Mouse (Mus musculus): Measurements from ENCODE around the gene Naa35.
A peak's percentile ranks its signal among the peaks of the same experiment; 100 is the strongest.

Naa35 gene

DNA sequence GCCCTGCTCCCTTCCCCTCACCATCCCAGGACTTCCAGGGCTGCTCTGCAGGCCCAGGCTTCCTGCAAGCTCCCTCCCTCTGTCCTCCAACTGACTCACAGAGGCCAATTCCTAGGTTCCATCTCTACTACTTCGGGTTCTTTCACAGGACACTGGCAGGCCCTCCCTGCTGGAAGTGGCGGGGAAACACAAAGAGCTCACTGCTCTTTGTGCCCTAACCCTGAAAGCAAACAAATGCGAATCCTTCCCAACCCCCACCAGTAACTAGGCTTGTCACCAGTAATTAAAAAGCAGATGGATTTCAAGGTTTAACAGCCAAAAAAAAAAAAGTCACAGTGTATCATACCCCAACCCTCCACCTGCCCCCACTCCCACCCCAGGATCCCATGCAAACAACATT, 89.2 kb downstream of the Naa35 start:
- peak; percentile 49 for DNase-seq

DNA sequence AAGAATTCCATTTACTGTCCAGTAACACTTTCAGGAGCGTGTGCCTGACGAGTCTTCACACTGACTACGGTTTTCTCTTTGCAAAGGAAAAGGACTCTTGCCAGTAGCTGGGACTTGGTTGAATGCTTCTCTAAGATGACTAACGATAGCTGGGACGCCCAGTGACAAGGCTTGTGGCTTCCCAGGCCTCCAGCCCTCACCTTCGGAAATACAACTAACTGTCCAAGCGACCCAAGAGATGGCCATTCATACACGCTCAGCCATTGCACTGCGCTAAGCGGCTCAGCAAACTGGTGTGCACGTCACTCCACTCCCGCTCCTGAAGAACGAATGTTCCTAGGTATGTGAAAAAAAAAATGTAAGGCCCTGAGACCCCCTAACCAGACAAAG, 89.7 kb downstream of the Naa35 start:
- peak; percentile 61 for DNase-seq

DNA sequence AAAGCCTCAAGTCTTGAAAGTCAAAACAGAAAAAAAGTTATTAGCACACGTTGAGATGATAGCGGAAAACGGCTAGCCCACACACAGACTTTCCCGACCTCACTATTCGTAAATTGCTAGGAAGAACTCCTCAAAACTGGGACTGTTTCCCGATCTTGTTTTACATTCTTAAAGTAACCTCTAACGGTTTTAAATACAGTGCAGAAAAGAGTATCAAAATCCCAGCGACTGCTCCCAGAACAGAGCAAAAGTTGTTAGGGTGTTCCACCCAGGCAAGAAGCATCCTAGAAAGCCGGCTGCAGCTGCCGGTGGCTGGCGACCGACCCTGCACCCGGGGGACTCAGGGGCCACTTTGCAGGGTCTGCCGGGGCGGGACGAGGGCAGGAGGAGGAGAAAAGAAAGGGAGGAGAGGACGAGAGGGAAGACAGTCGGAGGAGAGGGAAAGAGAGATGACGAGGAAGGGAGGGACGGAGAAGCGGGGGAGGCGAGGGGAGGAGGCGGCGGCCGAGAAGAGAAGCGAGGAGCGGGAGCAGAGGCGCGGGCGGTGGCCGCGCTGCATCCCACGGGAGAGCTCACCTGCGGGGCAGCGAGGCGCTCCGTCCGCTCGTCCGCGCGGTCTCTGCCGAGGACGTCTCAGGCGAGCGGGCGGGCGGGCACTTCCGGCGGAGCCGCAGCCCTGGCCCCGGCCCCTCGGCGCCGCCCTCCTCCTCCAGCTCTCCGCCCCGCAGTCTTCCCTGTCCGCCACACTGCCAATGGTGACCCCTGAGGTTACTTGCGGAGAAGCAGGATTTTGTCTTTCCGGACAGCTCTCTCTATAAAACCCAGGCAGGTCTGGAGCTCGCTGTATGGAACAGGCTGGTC, 90.3 kb downstream of the Naa35 start, which contains the start of gene Golm1:
Gene Golm1, minus strand, starts transcription at position 661 of the 861 bp plus-strand sequence.
- peak; percentile 72 for DNase-seq

DNA sequence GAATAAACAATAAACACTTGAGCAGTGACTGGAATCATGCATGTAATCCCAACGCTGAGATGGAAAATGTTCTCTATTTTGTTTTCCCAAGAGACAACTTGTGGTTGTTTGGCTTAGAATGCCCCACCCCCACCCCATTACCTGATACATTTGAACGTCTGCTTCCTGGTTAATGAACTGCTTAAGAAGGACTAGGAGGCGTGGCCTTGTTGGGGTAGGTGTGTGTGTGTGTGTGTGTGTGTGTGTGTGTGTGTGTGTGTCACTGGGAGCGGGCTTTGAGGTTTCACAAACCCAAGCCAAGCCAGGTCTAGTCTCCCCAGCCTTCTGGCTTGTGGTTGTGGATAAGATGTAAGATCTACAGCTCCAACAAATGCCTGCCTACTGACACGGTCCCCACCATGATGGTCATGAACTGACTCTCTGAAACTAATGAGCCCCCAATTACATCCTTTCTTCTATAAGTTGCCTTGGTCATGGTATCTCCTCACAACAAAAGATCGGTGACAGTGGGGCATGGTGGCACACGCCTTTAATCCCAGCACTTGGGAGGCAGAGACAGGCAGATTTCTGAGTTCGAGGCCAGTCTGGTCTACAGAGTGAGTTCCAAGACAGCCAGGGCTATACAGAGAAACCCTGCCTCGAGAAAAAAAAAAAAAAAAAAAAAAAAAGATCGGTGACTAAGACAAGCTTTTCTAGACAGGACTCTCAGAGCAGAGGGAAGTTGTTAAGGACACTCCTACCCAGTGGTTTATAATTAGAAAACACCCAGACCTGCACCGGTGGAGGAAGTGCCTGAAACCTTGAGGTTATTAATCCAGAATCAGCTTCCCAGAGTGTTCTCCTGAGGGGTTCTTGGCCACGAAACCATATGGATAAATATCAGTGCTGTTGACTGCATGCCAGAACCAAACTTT, 91.5 kb downstream of the Naa35 start:
- DNase-seq, result peak; percentile 37

DNA sequence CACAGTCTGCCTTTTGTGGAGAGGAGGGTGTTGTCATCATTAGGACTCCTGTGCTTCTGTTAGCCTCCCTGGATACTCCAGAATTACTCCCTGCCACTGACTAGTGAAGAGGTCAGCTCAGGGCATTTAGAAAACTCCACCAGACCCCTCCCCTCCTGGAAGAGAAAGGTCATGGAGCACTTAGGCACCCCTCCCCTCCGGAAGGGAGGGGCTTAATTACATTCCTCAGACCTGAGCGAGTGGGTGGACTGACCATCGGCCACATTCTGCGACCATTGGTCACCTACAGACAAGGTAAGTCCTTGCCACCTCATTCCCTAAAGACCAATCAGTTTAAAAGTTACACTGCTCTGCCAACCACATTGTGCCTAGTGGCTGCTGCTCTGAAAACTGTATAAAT, 94.2 kb downstream of the Naa35 start:
- no peak for DNase-seq

DNA sequence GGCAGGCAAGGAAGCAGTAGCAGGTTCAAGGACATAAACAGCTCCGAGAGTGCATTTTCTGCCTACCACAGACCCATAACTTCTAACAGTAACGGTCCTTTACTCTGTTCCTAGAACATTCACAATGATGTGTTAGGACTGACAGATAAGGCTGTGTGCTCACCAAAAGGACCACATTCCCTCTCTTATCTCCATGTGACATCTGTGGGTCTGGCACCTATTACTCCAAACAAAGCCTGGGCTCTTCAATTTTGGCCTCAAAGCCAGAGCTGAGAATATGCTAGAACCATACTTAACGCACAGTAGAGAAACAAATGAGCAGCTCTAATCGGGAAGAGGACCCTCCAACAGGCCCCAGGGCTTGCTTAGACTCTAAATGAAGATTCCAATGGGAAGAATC, 94.8 kb downstream of the Naa35 start:
- DNase-seq, result no peak

GRCm38 (mm10) chr13:59682629-59683028, 97.6 kb downstream of the Naa35 start:
- no peak for DNase-seq

- no peak for DNase-seq
Measured at GRCm38 (mm10) chr13:59685236-59685635, 100.2 kb downstream of the Naa35 start.

Measured in cerebellum, adult 9-10 months (tissue).